Mouse (Mus musculus): ENCODE data around the gene Fcna.

Fcna gene

DNA sequence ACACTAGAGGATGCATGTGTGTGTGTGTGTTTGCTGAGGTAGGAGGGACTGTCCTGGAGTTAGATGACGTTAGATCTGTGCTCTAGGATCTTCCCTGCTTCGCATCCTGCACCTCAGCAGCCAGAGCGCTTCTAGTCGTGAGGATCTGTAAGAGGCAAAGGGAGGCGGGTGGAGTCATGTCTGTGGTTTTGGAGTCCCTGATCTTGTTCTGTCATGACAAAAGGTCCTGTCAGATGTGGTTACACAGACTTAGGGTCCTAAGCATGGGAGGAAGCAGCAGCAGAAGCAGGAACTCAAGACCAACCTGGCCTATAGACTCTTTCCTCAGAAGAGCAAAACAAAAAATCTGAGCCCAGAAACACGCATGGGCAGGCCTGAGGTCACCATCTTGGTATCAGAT is 7.4 kb downstream of the Fcna start:
- in situ Hi-C loops (cut with MboI; ENCODE audit: low pct_unique_long_range_greater_than_20kb in 1 of 2, low sequenced_read_pairs in 2 of 2, unreplicated experiment in 1 of 2): no loop called here

DNA sequence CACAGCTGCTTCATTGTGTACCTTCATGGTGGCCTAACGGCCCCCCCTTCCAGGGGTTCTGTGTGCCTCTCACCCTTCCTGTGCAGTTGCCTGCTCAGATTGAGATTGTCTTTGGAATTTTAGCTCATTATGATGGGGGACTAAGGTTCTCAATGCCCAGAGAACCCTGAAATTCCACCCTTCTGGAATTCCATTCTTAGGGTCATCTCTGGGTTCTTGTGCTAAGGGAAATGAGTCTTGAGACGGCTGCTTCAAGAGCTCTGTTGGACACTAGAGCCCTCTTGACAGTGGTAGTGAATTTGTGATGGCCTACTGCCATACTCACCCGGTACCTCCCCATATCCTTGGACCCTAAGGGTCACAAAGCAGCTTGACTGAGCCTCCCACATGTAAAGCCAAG is 10.3 kb downstream of the Fcna start, which contains the start of gene Ccdc183:
TSS of gene Ccdc183 (minus strand) at position 101 of the 400 bp plus-strand sequence.
- in situ Hi-C loops (cut with MboI; ENCODE audit: low pct_unique_long_range_greater_than_20kb in 1 of 2, low sequenced_read_pairs in 2 of 2, unreplicated experiment in 1 of 2): no loop called here

GRCm38 (mm10) chr2:25616398-25616797 is 11.4 kb downstream of the Fcna start:
- in situ Hi-C loops (cut with MboI; ENCODE audit: low pct_unique_long_range_greater_than_20kb in 1 of 2, low sequenced_read_pairs in 2 of 2, unreplicated experiment in 1 of 2): no loop called here

DNA sequence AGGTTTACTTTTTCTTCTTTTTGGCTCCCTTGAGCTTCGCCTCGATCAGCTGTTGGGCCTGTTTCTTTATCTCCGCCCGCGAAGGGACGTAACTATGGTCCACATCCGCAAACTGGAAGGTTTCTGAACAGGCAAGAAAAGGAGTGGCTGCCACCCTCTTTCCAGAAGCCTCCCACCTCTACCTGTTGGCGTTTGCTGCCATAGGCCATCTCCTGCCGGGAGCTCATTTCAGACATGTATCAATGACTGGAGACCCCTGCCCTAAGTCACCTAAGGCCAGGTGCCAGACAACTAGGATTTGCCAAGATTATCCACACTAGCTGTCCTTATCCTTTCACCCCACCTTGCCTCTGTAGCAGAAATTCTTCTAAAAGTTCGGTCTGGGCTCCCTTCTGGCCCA is 19.2 kb downstream of the Fcna start:
- in situ Hi-C loops (cut with MboI; ENCODE audit: low pct_unique_long_range_greater_than_20kb in 1 of 2, low sequenced_read_pairs in 2 of 2, unreplicated experiment in 1 of 2): no loop called here

DNA sequence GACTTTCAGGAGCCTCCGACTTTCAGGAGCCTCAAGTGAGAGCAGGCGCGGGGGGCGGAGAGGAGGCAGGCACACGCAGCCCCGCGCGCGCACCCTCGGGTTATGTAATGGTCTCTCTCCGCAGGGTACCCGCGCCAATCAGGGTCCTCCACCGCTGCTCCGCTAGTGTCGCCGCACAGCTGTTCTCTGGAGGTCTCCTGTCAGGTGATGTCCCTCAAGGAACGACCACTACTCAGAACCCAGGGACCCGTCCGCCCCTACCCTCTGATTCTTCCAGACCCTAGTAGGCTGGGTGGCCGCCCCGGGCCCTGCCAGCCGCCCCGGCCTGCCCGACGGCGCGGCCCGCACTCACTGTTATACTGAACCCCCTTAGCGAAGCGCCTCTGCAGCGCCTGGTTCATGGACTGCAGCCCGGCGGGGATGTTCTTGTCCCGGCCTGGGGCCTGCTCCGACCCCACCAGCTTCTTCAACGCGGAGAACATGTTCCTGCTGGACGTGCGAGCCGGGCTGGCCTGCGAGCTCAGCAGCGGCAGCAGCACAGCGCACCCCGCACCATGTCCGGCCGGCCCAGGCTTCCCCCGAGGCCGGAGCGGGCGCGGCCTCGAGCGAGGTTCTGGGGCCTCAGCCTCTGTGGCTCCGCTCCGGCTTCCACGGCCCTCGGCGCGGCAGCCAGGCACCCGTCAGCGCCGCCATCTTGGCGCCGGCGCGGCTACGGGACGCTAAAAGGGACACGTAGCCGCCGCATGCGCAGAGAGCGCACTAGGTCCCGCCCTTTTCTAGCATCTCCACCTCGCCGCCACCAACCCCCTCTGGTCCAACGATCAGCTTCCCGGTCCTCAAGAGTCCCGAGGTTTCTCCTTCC is 19.8 kb downstream of the Fcna start, which contains the start of gene Rabl6:
TSS of gene Rabl6 (minus strand) at position 761 of the 862 bp plus-strand sequence.
- in situ Hi-C loops (cut with MboI; ENCODE audit: low pct_unique_long_range_greater_than_20kb in 1 of 2, low sequenced_read_pairs in 2 of 2, unreplicated experiment in 1 of 2): no loop called here

DNA sequence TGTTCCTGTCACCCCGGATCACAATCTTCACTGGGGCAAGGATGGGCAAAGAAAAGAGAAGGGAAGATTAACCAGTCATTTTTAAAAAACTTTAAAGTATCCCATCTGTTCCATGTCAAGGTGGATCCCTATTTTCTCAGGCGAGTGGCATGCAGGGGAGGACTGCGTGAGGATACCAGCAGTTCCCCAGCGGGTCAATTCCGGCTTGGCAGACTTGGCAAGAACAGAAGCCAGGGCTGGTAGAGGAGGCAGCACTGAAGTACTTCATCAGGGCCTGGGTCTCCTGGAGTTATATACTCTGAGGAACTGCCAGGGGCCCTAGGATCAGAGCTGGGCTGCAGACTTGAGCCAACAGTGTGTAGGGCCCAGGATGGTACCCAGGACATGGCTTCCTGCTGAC is 25.3 kb downstream of the Fcna start:
- in situ Hi-C loops (cut with MboI; ENCODE audit: low pct_unique_long_range_greater_than_20kb in 1 of 2, low sequenced_read_pairs in 2 of 2, unreplicated experiment in 1 of 2): no loop called here

DNA sequence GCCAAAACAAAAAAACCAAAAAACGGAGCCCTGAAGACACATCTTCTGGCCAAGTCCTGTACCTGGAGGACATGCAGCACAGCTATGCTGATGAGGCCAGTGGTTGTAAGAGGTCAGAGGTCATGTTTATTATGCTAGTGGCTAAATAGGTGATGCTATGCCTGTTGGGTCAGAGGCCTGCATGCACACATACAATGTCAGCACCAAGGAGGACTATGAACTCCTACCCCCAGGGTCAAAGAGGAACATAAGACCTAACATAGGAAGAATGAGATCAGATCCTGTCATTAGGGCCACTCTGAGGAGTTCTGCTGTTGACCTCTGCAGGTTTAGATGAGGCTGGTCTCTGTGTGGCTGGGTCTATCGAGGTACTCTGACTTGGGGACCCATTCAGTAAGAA is 27.8 kb downstream of the Fcna start:
- in situ Hi-C loops (cut with MboI; ENCODE audit: low pct_unique_long_range_greater_than_20kb in 1 of 2, low sequenced_read_pairs in 2 of 2, unreplicated experiment in 1 of 2): no loop called here

DNA sequence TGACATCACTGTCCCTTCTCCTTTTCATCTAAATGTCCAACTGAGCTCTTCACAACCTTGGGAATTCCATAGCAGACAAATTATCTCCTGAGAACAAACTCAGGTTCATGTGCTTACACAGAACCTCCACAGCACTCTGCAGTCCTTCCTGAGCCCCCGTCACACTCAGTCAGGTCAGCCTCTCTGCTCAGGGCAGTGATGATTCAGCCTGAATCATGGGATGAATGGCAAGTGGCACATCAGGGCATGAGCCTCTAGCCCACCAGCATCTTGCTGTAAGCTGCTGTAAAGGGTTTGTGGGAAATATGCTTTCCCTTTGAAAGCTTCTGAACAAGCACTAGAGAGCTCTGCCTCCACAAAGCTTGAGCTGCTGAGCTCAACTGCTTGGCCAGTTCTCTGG is 29.1 kb downstream of the Fcna start:
- in situ Hi-C loops (cut with MboI; ENCODE audit: low pct_unique_long_range_greater_than_20kb in 1 of 2, low sequenced_read_pairs in 2 of 2, unreplicated experiment in 1 of 2): no loop called here

DNA sequence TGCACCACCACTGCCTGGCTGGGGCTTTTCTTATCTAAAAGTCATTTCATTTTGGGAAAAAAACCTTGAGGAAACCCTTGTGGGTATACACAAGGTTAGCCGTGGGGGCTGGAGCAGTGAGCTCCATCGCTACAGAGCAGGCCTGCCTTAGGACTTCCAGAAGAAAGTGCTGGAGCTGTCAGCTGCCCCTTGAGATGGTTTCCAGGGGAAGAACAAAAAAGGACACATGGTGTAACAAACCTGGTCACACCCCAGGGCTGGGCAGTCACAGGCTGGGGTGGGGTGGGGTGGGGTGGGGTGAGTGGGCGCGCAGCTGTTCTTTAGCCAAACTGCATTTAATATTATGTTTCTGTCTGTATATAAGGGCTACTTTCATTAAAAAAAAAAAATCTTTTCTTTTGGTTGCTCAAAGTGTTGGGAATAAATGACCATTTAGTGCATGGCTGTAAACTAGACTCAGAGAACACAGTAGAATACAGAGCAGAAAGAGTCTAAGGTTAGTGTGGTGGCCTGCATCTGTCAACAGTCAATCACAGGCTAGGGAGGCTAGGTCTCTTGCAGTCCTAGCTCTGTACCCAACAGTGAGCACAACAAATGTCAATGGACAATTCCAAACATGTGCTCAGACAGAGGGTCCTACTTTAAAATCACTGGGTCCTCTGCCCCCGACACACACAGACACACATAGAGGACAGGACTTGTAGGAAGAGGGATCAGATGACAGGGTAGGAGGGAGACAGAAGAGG is 30.9 kb downstream of the Fcna start:
- in situ Hi-C loops (cut with MboI; ENCODE audit: low pct_unique_long_range_greater_than_20kb in 1 of 2, low sequenced_read_pairs in 2 of 2, unreplicated experiment in 1 of 2): no loop called here

DNA sequence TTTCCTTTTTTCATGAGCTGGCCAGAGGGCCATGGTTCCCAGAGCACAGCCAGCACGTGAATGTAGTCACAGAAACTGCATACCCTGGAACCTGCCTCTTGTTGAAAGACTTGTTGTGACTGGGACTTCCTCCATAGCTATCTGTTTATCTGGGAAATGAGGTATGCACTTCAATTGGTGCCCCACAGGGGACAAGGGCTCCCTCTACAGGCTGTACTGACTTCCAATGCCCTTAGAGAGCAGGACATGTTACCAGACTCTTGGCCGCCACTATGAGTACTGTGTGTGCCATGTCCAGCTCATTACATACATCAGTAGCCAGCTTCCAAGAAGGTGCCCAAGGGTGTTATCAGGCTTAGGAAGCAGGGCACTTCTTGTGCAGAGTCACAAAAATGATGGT is 36.0 kb downstream of the Fcna start:
- in situ Hi-C loops (cut with MboI; ENCODE audit: low pct_unique_long_range_greater_than_20kb in 1 of 2, low sequenced_read_pairs in 2 of 2, unreplicated experiment in 1 of 2): no loop called here

DNA sequence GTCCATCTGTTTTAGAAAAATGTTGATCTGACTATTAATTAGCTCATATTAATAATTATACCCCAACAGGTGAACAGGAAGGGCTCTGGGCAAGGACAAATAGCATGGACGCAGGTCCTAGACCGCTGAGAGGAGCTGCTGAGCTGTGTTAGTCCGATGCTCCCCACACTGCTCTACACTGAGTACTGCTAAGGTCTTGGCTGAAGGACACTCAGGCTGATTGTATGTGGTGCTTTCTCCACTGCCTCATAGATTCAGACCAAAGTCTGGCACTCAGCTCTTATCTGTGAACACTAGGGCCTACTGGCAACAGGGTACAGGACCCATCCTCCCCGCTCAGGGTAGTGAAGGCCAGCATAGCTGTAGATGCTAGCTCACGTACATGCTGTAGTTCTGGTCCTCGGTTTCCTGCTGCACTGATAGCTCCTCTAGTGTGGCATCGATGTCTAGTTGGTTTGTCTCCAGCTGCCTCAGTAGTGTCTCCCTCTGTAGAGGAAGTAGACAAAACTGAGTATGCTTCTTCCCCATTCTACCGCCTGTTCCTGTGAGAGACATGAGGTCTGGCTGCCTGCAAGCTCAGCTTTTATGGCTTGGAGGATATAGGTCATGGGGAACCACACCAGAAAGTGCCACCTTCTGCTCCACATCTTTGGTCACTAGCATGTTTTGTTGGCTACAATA is 39.5 kb downstream of the Fcna start:
- in situ Hi-C loops (cut with MboI; ENCODE audit: low pct_unique_long_range_greater_than_20kb in 1 of 2, low sequenced_read_pairs in 2 of 2, unreplicated experiment in 1 of 2): no loop called here

GRCm38 (mm10) chr2:25587290-25587689 is 40.5 kb downstream of the Fcna start:
- in situ Hi-C loops (cut with MboI; ENCODE audit: low pct_unique_long_range_greater_than_20kb in 1 of 2, low sequenced_read_pairs in 2 of 2, unreplicated experiment in 1 of 2): no loop called here

DNA sequence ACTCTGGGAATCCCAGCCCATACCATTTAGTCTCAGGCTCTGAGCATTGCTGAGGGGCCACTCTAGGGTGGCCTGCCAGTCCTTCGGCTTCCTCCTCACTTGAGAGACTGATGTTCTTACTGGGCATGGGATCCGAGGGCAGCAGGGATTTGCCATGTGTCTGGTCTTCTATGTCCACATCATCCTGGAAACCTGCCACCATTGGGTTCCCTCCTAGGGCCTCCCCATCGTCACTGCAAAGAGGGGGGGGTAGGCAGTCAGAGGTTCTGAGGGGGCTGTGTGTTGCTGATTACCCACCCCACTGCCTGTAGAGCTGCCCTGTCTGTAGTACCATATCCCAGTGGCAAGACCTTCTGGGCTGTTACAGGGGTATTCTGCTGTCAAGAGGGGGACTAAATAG is 42.2 kb downstream of the Fcna start:
- in situ Hi-C loops (cut with MboI; ENCODE audit: low pct_unique_long_range_greater_than_20kb in 1 of 2, low sequenced_read_pairs in 2 of 2, unreplicated experiment in 1 of 2): no loop called here

DNA sequence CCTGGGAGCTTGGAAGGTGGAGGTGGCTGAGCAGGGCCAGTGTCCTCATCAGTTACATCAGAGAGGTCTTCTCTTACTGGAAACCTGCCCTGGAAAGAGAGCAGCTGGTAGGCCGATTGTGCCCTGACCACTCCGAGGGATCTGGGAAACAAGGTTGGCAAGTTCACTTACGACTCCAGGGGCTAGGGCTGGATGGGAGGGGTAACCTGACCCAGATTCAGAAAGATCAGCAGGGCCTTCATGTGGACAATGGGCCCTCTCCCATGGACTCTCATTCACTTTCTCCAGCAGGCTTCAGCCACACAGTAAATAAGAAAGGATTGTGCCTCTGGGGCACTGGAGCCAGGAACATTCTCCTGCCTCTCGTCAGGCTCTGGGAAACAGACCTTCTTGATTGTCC is 43.0 kb downstream of the Fcna start:
- in situ Hi-C loops (cut with MboI; ENCODE audit: low pct_unique_long_range_greater_than_20kb in 1 of 2, low sequenced_read_pairs in 2 of 2, unreplicated experiment in 1 of 2): no loop called here

- in situ Hi-C loops (cut with MboI; ENCODE audit: low pct_unique_long_range_greater_than_20kb in 1 of 2, low sequenced_read_pairs in 2 of 2, unreplicated experiment in 1 of 2): no loop called here
Observed at GRCm38 (mm10) chr2:25584152-25584551, 43.7 kb downstream of the Fcna start.

- in situ Hi-C loops (cut with MboI; ENCODE audit: low pct_unique_long_range_greater_than_20kb in 1 of 2, low sequenced_read_pairs in 2 of 2, unreplicated experiment in 1 of 2): no loop called here
Observed at GRCm38 (mm10) chr2:25583571-25583970, 44.3 kb downstream of the Fcna start.

DNA sequence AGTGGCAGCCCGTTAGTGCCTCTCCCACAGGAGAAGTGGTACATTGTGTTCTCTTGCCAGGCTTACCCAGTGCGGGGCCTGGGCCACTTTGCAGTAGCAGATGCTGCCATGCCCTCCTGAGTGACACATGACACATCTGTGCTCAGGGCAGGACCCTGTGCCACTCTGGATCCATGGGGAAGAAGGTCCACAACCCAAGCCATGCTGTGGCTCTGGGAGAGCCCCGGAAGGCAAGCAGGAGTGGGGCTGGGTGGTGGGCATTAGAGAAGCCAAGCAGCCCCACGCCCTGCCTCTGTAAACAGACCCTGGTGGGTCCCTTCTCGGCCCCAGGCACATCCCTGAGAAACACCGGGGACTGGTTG is 44.7 kb downstream of the Fcna start:
- in situ Hi-C loops (cut with MboI; ENCODE audit: low pct_unique_long_range_greater_than_20kb in 1 of 2, low sequenced_read_pairs in 2 of 2, unreplicated experiment in 1 of 2): no loop called here

DNA sequence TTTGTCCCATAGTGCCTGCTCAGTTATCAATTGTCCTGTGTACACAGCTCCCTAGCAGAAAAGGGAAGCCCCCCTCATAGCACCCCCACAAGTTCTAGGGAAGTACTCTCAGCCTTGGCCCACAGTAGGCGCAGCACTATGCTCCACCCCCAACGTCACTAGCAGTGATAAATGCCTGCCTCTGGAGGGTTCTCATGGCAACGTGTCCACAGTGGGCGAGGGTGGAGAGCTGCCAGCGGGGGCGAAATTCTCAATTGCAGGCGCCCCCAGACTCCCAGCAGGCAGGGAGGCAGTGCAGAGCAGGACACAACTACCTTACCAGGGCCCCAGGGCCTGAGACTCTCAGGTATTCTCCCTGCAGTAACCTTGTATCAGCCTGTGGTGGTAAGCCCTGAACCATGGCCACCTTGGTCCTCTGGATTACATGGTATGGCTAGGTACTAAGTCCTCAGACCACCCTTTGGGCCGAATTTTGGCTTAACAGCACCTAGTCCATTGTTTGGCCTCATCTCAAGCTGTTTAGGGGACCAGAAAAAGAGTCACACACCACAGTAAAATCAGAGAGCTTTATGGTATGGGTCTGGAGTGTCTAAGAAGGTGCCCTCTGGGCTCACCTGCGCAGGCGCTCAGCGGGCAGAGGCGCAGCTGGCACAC is 45.2 kb downstream of the Fcna start:
- in situ Hi-C loops (cut with MboI; ENCODE audit: low pct_unique_long_range_greater_than_20kb in 1 of 2, low sequenced_read_pairs in 2 of 2, unreplicated experiment in 1 of 2): no loop called here

DNA sequence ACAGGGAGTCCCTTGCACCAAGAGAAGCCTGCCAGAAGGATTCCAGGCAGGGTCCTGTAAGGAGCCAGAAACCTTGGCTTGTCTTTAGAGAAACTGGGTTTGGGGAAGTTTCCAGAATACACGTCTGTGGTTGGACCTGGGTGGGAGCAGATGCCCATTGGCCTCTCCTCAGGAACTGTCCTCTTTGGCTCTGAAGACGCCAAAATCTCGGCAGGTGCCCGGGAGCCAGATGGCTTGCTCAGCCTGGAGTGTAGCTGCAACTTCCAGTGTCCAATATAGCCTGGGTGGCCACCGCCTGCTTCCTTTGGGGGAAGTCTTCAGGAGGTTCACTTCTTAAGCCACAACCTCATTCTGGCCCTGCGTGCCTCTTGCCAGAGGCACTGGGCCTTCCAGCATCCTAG is 45.9 kb downstream of the Fcna start:
- in situ Hi-C loops (cut with MboI; ENCODE audit: low pct_unique_long_range_greater_than_20kb in 1 of 2, low sequenced_read_pairs in 2 of 2, unreplicated experiment in 1 of 2): no loop called here
